Mouse (Mus musculus): ENCODE data around the gene 1810030O07Rik. TPM values are rescaled to one million over a fixed set of nuclear protein-coding genes. Genes with fewer than 3 reads are reported as not detected.
"Not testable (repeated sequence)": the region's sequence is repeated elsewhere in the genome, so short reads cannot be mapped to it uniquely, and the experiment has no call there.

Gene 1810030O07Rik
- total RNA-seq (2021): 10 to 100 TPM; 13.2 to 14.9 TPM

DNA sequence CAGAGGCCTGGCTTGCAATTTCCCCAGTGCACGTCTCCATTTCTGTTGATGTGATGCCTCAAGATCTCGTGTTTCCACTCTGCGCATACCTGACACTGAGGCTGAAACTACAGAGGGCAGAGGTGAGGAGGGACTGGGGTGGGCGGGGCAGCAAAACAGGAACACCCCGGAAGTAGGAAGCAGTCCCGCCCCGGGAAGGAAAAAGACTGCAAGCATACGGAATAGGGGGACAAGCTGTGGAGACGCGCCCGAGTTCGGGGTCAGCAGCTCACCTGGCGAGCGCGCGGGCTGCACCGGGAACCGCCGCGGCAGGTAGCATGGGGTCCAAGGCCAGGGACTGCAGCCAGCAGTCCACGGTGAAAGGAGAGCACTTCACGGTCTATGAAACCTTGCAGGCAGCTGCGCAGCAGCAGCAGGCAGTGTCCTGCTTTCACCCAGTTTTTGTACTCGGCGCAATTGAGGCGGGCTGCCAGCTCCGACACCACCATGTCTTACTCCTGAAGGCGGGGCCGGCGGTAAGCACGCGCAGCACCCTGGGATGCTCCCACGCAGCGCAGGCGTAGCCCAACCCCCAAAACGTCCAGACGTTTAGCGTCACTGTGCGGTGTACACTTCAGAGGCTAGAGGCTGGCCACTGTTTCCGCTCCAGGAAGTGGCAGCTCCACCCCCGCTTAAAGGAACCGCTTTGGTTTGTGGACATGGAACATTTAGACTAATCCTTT is at the start of gene 1810030O07Rik:
1810030O07Rik (minus strand) TSS at position 615 of the 722 bp plus-strand sequence.
- DNase-seq: peak; percentile 91 to 92
- intact Hi-C loops (cut with DNase I): loop anchor here (10.0 kb wide), 1 partner anchor 982 kb away; no protein-coding TSS in a partner anchor

- intact Hi-C loops (cut with DNase I): no loop called here
These were observed 42.6 kb upstream of the 1810030O07Rik start for GRCm38 (mm10) chrX:12716036-12716435.

GRCm38 (mm10) chrX:12713796-12714195 is 40.3 kb upstream of the 1810030O07Rik start:
- intact Hi-C loops (cut with DNase I): no loop called here
- no peak for DNase-seq

More at GRCm38 (mm10) chrX:12716036-12716435, 42.6 kb upstream of the 1810030O07Rik start:
- no peak for DNase-seq

GRCm38 (mm10) chrX:12686910-12687309 is 13.4 kb upstream of the 1810030O07Rik start:
- peak in 1 of 2 experiments; percentile 13 for DNase-seq
- intact Hi-C loops (cut with DNase I): no loop called here

DNA sequence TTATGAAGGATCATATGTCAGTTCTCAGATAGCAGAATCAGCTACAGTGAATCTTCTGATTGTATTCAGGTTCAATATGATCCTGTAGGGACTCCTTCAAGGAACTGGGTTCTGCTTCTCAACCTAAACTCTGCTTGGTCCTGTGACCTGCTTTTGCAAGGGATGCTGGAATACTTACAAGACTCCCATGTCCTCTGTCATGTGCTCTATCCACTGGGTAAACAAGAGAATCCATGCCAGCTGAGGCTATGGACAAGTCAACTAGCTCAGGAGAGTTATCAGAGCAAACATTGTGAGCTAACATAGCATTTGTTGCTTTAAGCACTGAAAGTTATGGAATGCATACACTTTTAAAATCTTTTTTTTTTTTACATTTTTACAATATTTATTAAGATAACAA is 12.6 kb upstream of the 1810030O07Rik start:
- DNase-seq: no peak
- intact Hi-C loops (cut with DNase I): no loop called here

- intact Hi-C loops (cut with DNase I): loop anchor here (2.0 to 10.0 kb wide), 4 partner anchors 117 to 977 kb away; no protein-coding TSS in a partner anchor
- DNase-seq: peak; percentile 73 to 81
These were observed 3.9 kb upstream of the 1810030O07Rik start for GRCm38 (mm10) chrX:12677396-12677795.

DNA sequence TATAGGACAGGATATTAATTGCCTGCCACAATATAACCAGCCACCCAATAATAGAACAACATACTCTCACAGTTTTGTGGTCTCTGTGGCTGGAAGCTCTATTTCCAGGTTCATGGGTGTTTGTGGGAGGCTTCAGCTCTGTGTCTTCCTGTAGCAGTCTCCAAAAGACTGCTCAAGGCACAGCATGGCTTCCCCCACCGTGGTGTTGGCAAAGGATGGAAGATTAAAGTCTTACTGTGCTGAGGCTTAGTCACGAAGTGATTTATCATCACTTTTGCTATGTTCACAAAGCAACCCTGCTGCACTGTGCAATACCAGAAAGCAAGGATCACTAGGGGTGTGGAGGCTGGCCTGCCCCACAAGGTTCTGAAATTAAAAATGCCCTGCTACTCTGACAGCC is 19.6 kb downstream of the 1810030O07Rik start:
- intact Hi-C loops (cut with DNase I): no loop called here
- no peak for DNase-seq

GRCm38 (mm10) chrX:12651906-12652305 is 21.6 kb downstream of the 1810030O07Rik start:
- intact Hi-C loops (cut with DNase I): no loop called here

GRCm38 (mm10) chrX:12645531-12646304 is 27.8 kb downstream of the 1810030O07Rik start:
- intact Hi-C loops (cut with DNase I): loop anchor here (2.0 to 10.0 kb wide), 2 partner anchors 105 to 531 kb away; no protein-coding TSS in a partner anchor

More at GRCm38 (mm10) chrX:12651906-12652305, 21.6 kb downstream of the 1810030O07Rik start:
- DNase-seq: no peak

GRCm38 (mm10) chrX:12644976-12645375 is 28.5 kb downstream of the 1810030O07Rik start:
- intact Hi-C loops (cut with DNase I): loop anchor here (10.0 kb wide), 1 partner anchor 530 kb away; no protein-coding TSS in a partner anchor
- no peak for DNase-seq

More at GRCm38 (mm10) chrX:12645531-12646304, 27.8 kb downstream of the 1810030O07Rik start:
- peak; percentile 33 to 34 for DNase-seq

GRCm38 (mm10) chrX:12625131-12625530 is 48.3 kb downstream of the 1810030O07Rik start:
- DNase-seq: no peak
- intact Hi-C loops (cut with DNase I): no loop called here

GRCm38 (mm10) chrX:12612360-12612759 is 61.1 kb downstream of the 1810030O07Rik start:
- intact Hi-C loops (cut with DNase I); DNase-seq: not testable (repeated sequence)

- intact Hi-C loops (cut with DNase I): no loop called here
These were observed 62.3 kb downstream of the 1810030O07Rik start for GRCm38 (mm10) chrX:12611211-12611610.

GRCm38 (mm10) chrX:12610541-12610940 is 62.9 kb downstream of the 1810030O07Rik start:
- intact Hi-C loops (cut with DNase I); DNase-seq: not testable (repeated sequence)

More at GRCm38 (mm10) chrX:12611211-12611610, 62.3 kb downstream of the 1810030O07Rik start:
- no peak for DNase-seq

Other genes with a start within 250 kb of the 1810030O07Rik start
- gene Atp6ap2, start 85.9 kb downstream of the 1810030O07Rik start, total RNA-seq (2021): 10 to 100 TPM; 28.5 to 28.8 TPM
- 10 to 100 TPM; 34.8 to 36.7 TPM for gene Med14, start 88.4 kb upstream of the 1810030O07Rik start, total RNA-seq (2021)